Mouse (Mus musculus): ENCODE results near the gene Ndufv3.

The Ndufv3 gene

DNA sequence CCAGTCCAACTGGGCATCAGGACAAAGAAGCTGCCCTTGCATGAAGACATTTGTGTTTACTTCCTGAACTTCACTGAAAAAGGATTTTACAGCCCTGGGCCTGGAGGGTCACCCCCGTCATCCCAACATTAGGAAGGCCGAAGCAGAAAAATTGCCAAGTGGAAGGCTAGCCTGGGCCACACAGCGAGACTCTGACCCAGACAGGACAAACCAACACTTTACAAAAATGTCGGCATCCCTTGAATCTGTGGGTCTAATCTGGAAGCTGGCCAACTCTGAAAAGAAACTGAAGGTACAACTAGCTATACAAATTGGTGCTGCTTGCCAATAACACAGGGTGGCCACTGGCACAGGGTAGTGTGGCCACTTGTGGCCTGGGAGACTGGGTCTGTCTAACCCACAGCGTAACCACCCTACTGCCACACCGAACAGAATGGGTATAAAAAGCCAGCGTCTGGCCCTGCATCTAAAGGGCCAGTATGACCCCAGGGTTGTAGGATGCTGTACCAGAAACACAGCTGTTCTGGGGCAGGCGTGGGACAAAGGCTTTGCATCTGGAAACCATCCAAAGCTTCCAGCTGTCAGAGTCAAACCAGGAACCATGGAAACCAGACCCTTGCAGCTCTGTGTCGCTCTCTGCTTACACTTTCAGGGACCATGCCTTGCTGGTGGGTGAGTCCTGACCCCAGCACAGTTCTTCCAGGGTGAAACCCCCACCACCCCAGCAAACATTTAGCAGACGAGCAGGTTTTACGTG is 37.4 kb downstream of the Ndufv3 start:
- DNase-seq (ENCODE audit: low spot score), result peak; percentile 23

DNA sequence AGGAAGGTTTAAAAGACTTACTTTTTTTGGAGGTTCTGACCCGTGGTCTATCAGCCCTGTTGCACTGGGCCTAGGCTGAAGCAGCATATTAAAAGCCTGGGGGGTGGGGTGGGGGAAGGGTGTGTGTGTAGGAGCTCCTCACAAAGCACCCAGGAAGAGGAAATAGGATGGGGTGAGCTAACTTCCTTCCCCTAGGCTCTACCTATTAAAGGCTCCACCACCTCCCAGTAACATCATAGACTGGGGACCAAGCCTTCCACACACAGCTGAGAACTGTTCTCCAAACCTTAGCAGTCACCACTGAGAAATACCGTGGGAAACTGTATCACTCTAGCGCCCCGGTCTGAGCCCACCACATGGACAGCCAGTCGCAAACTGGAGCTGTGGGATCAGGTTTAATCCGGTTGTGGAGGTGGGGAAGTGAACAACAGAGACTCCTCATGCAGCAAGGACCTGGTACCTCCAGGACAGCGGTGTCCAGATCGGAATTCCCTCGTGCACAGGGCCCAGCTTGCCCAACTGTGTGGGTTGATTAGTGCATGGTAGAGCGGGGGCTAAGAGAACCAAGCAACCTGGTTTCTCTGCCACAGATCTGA is 38.1 kb downstream of the Ndufv3 start:
- DNase-seq (ENCODE audit: low spot score), result no peak

DNA sequence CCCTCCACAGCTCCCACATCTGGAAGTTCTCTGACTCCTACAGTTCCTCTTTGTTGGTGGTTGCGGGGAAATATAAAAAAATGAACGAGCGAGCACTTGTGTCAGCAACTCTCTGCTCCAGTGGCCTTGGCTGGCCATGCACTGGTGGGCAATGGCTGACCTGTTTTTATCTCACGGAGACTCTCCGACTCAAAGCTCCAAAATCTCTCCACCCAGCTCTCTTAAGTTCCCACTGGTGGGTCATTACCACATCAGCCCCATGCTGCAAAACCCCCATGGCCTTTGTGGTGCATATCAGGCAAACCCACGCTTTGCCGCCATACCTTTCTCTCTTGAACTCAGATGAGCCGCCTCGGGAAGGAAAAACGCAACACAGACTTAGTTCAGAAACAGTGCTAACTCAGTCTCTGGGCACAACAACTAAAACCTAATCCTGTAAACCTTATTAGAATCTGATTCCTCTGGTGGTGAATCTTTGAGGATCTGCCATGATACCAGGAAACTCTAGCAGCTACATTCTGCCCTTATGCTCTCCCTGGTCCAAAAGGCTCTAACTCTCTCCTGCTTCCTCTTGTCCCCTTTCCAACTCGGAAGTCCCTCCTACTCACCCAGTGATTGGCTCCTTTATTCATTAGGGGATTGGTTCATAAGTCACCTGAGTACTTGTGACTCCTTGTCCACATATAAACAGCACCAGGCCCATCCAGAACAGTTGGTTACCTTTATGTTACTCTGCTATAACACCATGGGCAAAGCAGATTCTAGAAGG is 39.3 kb downstream of the Ndufv3 start:
- DNase-seq (ENCODE audit: low spot score), result no peak

DNA sequence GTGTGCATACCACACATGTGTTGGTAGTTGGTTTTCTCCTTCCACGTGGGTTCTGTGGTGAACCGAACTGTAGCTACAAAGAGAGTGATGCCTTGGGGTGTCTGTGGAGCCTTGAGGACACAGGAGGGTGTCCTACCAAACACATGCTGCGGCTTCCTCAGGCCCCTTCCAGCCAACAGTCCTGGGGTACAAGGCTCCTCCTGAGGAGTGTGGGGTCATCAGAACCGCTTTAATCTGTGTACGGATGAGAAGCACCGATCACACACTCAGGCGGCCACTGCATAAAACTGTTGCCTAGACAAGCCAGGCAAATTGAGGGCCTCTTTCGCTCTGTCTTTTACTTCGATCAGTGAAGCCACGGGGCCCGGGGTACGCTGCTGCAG is 43.7 kb downstream of the Ndufv3 start:
- peak; percentile 10 for DNase-seq (ENCODE audit: low spot score)

DNA sequence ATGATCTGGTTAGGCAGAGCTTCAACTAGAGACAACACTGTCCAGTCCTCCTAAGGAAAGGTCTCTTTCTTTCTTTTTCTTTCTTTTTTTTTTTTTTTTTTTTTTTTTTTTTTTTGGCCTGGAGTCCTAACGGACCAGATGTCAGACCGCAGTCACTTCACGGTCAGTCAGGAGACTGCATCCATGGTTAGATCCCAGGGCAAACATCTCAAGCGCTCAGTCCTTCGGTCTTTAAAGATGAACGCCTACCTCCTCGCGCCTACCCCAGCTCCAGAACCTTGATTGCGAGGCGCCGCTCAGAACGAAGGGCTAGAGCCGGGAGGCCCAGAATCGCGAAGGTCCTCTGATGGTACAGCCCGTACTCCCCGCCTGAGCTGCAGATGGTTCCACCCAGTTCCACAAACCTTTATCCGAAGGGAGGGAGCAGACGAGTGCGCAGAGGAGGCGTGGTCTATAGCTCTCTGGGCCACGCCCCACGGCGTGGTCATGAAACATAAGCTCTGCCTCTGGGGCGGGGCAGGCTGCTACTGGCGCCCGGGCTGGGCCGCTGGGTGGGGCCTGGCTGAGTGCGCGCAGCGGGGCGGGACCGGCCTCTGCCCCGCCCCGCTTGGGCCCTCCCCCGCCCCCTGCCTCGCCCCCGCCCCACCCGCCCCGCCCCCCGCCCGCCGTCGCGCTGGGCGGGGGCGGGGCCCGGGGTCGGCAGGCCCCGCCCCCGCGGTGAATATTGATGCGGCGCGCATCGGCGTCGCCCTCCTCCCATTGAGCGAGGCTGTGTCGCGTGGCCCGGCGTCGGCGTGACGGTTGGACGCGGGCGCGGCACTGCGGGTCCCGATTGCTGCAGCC is 44.3 kb downstream of the Ndufv3 start, which contains the start of gene Pknox1:
TSS of gene Pknox1 (plus strand) at position 720 of the 843 bp plus-strand sequence.
- peak; percentile 99 for DNase-seq (ENCODE audit: low spot score)

DNA sequence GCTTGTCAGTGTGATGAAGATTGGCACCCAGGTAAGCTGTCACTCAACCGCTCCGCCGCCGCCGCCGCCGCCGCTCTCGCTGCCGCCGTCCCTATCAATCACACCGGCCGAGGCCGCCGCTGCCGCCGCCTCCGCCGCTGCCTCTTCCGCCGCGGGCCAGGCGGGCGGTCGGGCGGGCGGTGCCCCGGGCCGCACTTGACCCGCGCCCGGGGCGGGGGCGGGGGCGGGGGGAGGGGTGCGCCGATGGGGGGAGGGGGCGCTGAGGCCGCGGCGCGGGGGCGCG is 44.9 kb downstream of the Ndufv3 start:
- DNase-seq (ENCODE audit: low spot score), result no peak

DNA sequence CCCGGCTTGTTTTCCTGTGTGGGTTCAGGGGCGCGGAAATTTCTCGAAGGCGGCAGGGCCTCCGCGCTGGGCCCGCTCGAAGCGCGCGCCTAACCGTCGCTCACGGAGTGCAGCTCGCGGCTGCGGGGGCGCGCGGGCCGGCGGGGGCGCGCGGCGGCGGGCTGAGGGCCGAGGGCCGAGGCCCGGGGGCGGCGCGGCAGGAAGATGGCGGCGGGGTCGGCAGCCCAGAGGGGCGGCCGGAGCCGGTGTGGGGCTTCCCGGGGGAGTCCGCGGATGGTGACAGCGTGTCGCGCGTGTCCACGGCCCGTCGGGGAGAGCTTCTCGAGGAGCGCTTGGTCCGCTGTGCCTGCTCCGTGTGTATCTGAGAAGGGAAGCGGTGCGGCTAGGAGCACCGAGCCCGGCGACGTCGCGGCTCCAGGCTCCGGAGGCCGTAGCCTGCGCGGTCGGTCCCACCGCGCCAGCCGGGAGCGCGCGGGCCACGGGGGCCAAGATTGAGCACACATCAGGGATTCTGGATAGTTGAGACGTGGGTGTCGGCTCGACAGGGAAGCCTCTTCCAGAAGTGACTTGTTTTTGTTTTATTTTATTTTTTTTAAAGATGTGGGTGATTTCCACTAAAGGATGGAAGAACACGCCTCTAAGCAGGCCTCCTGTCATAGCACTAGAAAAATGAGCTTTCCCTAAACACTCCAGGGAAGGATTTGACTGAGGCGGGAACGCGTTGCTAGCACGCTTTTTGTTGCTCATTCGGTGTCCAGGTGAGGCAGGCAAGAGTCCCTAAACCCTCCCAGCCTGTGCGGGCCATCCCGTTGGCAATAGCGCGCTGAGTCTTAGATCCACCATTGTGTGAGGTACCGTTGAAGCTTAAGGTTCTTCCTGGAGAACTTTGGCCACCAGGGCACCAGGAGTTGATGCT is 45.5 kb downstream of the Ndufv3 start:
- peak; percentile 50 for DNase-seq (ENCODE audit: low spot score)

DNA sequence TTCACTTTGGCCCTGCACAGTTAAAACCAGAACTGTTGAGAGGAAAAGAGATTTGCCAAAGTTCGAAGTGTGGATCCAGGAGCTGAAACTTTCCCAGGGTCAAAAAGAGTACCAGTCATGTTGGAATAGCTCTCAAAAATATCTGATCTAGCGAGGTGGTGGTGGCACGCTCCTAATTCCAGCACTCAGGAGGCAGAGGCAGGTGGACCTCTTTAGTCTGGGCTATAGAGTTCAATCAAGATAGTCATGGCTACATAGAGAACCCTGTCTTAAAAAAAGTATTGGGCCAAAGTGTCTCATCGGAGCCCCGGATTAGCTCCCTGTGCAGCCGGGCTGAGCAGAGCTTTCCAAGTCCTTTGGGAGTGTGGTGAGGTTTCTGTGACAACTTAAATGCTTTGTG is 46.4 kb downstream of the Ndufv3 start:
- no peak for DNase-seq (ENCODE audit: low spot score)

DNA sequence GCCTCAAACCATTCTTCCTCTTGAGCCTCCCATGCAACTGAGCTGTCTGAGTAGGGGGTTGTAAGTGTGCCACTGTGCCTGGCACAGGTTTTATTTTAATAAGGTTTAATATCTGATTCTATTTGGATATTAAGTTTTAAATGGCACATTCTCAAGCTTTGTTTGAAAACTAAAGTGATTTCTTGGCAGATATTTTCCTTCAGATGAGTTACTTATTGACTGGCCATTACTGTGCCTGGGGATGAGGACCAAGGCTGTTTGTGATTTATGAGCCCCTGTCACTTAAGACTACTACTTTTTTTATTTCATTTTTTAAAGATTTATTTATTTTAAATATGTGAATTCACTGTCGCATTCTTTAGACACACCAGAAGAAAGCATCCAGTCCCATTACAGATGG is 49.8 kb downstream of the Ndufv3 start:
- no peak for DNase-seq (ENCODE audit: low spot score)

DNA sequence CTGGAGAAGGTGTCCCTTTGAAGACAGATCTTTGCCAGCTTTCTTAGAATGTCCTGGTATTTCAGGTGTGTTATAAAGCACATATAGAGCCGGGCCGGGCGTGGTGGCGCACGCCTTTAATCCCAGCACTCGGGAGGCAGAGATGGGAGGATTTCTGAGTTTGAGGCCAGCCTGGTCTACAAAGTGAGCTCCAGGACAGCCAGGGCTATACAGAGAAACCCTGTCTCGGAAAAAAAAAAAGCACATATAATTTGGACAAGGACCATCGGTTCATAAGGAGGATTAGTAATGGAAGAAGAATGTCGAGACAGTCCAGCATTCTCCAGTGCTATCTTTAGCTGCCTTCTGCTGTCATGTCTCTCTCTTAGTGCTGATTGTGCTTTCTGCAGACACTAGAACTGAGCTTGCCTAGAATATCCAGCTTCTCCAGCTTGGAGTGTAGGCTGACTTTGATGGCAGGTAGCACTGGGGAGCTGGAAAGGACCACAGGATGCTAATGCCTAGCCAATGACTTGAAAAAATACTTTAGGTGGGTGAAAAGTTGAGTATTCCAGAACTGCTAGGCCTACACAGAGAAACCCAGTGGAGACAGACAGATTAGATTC is 50.5 kb downstream of the Ndufv3 start:
- no peak for DNase-seq (ENCODE audit: low spot score)

DNA sequence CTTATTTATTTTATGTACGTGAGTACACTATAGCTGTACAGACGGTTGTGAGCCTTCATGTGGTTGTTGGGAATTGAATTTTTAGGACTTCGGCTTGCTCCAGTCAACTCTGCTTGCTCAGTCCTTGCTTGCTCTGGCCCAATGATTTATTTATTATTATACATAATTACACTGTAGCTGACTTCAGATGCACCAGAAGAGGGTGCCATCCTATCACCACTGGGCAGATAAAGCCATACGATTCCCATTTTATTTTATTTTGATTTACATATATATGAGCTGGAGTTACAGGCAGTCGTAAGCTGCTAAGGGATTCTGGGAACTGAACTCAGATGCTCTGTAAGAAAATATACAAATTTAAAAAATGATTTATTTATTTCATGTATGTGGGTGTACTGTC is 51.8 kb downstream of the Ndufv3 start:
- DNase-seq (ENCODE audit: low spot score), result no peak

DNA sequence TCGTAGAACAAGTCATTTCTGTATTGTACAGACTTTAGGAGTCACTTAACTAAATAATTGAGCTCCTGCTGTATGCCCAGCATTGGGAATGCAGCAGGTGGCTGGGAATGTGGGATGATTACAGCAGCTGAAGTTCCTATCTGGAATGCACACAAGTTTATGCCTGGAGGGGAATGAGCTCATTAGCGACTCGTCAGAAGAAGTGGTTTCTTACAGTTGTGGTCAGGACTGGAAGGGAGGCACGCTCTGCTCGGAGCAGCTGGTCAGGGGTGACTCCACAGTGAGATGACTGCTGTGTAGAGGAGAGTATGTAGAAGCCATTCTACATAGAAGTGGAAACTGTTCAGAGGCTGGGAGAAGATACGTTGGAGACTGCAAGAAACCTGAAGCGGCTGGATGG is 54.7 kb downstream of the Ndufv3 start:
- no peak for DNase-seq (ENCODE audit: low spot score)

DNA sequence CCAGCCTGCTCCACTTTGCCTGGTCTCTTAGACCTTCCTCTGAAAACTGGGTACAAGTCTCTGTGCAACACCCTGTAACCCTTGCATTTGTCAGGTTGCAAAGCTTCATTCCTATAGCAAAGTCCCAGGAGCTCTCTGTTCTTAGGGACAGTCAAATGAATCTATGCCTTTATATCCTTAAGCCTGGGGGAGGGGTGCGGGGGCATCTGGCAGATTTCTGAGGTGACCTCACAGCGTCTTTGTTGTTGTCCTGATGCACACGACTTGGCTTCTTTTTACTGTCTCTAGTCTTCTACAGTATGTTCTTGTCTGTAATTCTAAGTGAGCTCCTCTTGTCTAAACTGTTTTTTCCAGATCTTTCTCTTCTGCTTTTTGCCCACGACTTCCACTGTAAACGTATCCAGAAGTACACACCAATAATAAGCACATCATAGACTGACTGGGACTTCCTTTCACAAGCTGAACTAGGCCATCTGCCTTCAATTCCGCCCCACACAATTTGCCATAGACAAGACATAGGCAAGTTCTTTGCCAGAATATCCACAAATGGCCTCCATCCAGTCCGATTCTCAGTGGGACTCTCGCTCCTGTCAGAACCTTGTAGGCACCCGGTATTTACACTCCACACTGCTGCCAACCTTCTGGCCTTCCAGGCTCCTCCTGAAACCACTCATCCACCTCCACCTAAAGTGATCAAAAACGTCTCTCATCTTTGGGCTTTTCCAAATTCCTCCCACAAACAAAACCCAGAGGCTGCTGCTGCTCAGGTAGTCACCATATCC is 56.7 kb downstream of the Ndufv3 start:
- no peak for DNase-seq (ENCODE audit: low spot score)

DNA sequence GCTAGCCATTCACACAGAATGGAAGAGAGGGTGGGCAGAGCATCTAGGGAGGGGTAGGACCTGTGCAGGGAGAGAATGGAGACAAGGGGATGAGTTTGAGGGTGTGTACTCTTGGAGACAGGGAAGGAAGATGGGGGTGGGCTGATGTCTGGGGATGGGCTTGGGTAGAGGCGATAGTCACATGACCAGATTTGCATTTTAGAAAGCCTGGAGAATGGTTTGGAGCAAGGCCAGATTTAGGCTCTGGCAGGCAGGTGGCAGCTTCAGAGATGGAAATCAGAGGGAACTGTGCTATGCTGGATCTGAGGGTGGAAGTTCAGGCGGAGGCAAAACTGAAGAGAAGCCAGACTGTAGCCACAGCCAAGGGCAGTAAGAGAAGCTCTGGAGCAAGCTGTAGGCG is 60.4 kb downstream of the Ndufv3 start:
- DNase-seq (ENCODE audit: low spot score), result no peak
